Mouse (Mus musculus) midbrain, postnatal 0 days (tissue): ENCODE results near the gene Dbf4. TPM values are rescaled to one million over a fixed set of nuclear protein-coding genes. Genes with fewer than 3 reads are reported as not detected.

Experiments
- ATAC-seq: fragments of 200-750 bp; cut with Nextera tagmentation; 2 replicates; pipeline ENCODE4 v1.8.0; 2017; ENCODE audit warnings: moderate number of reproducible peaks, mild to moderate bottlenecking, moderate TSS enrichment, moderate library complexity; ENCODE audit not compliant: low FRiP score
- DNase-seq: peaks from one replicate; pipeline ENCODE4 v3.0.0-alpha.2; 2015; ENCODE audit warnings: low spot score
- H3K27ac ChIP-seq: fragments of 300-500 bp; sonication (generic); 2 replicates; pipeline ENCODE4 v1.5.1; 2014; ENCODE audit warnings: low read depth, mild to moderate bottlenecking, low read length, mixed read lengths
- H3K27me3 ChIP-seq: fragments of 300-500 bp; sonication (generic); 2 replicates; pipeline ENCODE4 v1.6.1; 2014; ENCODE audit warnings: low read length, control low read depth, mixed read lengths; ENCODE audit not compliant: insufficient read depth
- H3K36me3 ChIP-seq: fragments of 300-500 bp; sonication (generic); 2 replicates; pipeline ENCODE4 v1.6.1; 2014; ENCODE audit warnings: low read length, control low read depth, mixed read lengths; ENCODE audit not compliant: insufficient read depth
- H3K4me1 ChIP-seq: fragments of 300-500 bp; sonication (generic); 2 replicates; pipeline ENCODE4 v1.6.1; 2014; ENCODE audit warnings: mild to moderate bottlenecking, control low read depth, antibody characterized with exemption, low read length, mixed read lengths; ENCODE audit not compliant: insufficient read depth
- H3K4me2 ChIP-seq: fragments of 300-500 bp; sonication (generic); 2 replicates; pipeline ENCODE4 v1.6.1; 2014; ENCODE audit warnings: low read depth, mild to moderate bottlenecking, low read length, mixed read lengths; ENCODE audit not compliant: poor library complexity, severe bottlenecking
- H3K4me3 ChIP-seq: fragments of 300-500 bp; sonication (generic); 2 replicates; pipeline ENCODE4 v1.5.1; 2014; ENCODE audit warnings: low read depth, mild to moderate bottlenecking, low read length, moderate library complexity
- H3K9ac ChIP-seq: fragments of 300-500 bp; sonication (generic); replicated peaks from 2 replicates; pipeline ENCODE4 v1.6.1; 2014; ENCODE audit warnings: mild to moderate bottlenecking, low read length, moderate library complexity, mixed read lengths; ENCODE audit not compliant: poor library complexity, severe bottlenecking
- H3K9me3 ChIP-seq: fragments of 300-500 bp; sonication (generic); 2 replicates; pipeline ENCODE4 v1.6.1; 2016; ENCODE audit warnings: low read length, control low read depth
- CTCF ChIP-seq: IDR thresholded peaks from 2 replicates; pipeline ENCODE4 v1.5.1; 2016; ENCODE audit warnings: antibody characterized with exemption, mild to moderate bottlenecking
- WGBS: fragments of 180-500 bp; shearing (Covaris S2); extraction: QIAGEN DNeasy Blood & Tissue Kit; methylation state at CpG from one replicate; pipeline ENCODE4 v1.1.7; 2014; 5-methylcytosine and 5-hydroxymethylcytosine counted together
- polyA plus RNA-seq: library from polyadenylated mRNA; unstranded; fragments of >200 nt; fragmentation: Nextera tagmentation; extraction: Ambion mirVana; gene quantifications from 2 replicates; pipeline ENCODE4 v1.2.1, GENCODE M21; 2015
- total RNA-seq: library from RNA; depleted of rRNA; stranded (reverse); fragments of >200 nt; gene quantifications from 2 replicates; pipeline ENCODE4 v1.2.3, GENCODE M21; 2014

Gene Dbf4
- total and polyA plus RNA-seq, 2 experiments from 2014 or later = 5.8 to 8.5 TPM

DNA sequence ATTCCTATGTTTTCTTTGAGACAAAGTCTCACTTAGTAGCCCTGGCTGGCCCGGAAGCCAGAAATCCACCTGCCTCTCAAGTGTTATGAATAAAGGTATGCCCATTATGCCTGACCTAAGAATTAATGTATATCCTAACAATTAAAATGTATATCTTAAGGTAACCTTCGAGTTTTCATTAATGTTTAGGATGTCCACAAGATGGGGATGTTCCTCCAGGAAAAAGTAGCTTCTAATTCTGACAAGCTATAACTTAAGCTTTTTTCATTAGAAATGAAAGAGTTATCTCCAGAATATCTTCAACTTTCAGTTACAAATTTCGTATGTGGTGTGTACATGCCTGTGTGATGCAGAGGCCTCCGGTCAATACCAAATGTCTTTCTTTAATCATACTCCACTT is 13.8 kb downstream of the Dbf4 start:
- peak; percentile 56 for TF ChIP-seq CTCF
- no peaks in the 10 kb centered on the region for H3K9me3 ChIP-seq
- no peak overlapping the region for H3K4me2 ChIP-seq
- no peak overlapping the region for H3K4me3 ChIP-seq
- 0 out of 2 replicates have a peak, but pooled peaks cover 4% of the 10 kb centered on the region for H3K36me3 ChIP-seq
- H3K9ac ChIP-seq = no peak overlapping the region
- peak; percentile 21 for DNase-seq
- ATAC-seq = no peak
- 92% methylated on average over 4 of the region's 4 CpGs for WGBS
- no peaks in the 10 kb centered on the region for H3K27me3 ChIP-seq
- no peaks in the 10 kb centered on the region for H3K4me1 ChIP-seq
- no peak overlapping the region for H3K27ac ChIP-seq

DNA sequence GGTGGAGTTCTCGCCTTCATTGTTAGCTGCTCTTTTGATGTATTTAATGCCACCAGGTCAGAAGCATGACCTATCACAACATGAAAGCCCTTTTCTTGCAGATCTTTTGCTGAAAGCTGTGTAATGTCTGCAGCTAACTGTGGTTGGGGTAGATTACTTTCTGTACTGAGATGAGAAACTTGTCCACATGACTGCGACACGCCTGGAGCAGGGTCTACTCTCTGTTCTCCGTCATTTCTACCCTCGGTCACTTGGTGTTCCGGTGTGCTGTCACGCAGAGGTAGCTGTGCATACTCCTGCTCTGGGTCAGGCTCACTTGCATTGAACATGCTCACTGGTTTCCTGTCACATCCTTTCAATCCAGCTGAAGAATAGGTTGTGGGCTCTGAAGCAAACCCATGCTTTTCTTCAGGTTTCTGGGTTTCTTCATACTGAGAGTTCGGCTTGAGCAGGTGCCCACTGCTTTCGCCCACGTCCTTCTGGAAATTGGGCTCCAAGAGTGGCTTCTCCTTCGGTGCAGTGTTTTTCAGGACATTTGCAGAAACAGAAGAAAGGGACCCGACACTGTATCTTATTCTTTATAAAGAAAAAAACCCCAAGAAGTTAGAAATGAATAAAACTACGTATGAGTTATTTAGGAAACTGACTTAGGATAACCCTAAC is 24.8 kb downstream of the Dbf4 start:
- Histone ChIP-seq H3K9ac (no peak overlapping the region), H3K36me3 (peaks cover 10% of the 10 kb centered on the region; the same call in 1 of the 2 replicates), H3K9me3 (no peaks in the 10 kb centered on the region), H3K27me3 (no peaks in the 10 kb centered on the region), H3K4me2 (no peak overlapping the region), H3K4me3 (no peak overlapping the region), H3K27ac (no peak overlapping the region), H3K4me1 (no peaks in the 10 kb centered on the region)
- no peak for TF ChIP-seq CTCF
- DNase-seq (no peak), ATAC-seq (no peak)
- WGBS = 90% methylated on average over 13 of the region's 13 CpGs

DNA sequence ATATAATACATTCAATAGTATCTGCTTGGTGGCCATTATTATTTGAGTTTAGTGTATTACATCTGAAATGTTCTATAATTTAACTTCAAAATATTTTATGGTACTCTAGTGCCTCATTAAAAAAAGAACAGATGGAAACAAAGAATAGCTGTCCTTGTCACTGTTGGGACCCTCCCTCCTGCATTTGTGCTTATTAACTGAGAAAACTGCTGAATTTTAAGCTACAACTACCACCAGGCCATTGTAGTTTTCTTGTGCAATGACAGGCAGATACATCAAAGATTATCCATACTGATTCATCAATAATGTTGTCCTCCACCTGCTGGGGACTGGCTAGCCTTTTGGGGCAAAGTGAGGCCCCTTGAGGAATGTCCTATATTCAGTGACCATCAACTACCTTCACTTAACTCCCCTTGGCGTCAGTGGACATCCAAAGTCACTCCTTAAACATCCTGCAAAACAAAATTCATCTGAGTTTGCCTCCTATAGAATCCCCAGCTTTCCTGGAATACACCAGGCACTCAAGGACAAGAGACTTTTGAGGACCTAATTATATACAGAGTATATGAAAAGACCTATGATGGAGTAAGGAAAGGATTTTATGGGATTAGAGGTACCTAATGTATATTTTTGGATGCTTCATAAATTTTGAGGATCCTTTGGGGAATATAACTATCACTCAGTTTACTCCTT is 28.5 kb downstream of the Dbf4 start:
- ATAC-seq (no peak), DNase-seq (no peak)
- TF ChIP-seq CTCF = no peak
- Histone ChIP-seq H3K36me3 (peaks cover 6% of the 10 kb centered on the region; the same call in 1 of the 2 replicates), H3K27ac (no peak overlapping the region), H3K4me3 (no peak overlapping the region), H3K9me3 (no peaks in the 10 kb centered on the region), H3K9ac (no peak overlapping the region), H3K27me3 (no peaks in the 10 kb centered on the region), H3K4me1 (no peaks in the 10 kb centered on the region), H3K4me2 (no peak overlapping the region)
- 77% methylated on average over 1 of the region's 1 CpGs for WGBS

DNA sequence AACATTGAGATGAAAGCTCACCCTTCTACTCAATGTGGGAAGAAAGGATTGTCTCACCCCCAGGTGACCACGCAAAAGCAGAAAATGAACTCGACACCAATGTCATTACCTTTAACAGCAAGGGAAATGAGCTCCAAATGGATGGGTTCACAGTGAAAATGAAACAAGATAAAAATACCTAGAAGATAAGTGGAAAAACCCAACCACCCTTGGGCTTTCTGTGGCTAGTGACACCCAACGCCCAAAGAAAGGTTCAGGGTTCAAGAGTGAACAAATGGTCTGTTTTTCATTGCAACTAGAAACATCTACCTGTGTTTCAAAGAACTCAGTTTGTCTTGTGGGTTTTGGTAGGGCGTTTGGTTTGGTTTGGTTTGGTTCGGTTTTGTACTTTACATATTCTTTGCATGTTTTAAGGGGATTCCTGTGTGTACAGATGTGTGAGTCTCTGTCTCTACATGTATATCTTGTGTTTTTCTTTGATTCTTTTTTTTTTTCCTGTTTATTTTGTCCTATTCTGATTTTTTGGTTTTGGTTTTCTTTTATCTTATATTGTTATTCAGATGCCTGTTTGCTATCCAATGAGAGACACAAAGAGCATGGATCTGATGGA is 48.1 kb downstream of the Dbf4 start:
- no peaks in the 10 kb centered on the region for H3K4me1 ChIP-seq
- 89% methylated on average over 5 of the region's 5 CpGs for WGBS
- DNase-seq = no peak
- no peak overlapping the region for H3K4me2 ChIP-seq
- no peak overlapping the region for H3K4me3 ChIP-seq
- no peak for ATAC-seq
- no peaks in the 10 kb centered on the region for H3K36me3 ChIP-seq
- H3K9me3 ChIP-seq = no peaks in the 10 kb centered on the region
- no peaks in the 10 kb centered on the region for H3K27me3 ChIP-seq
- no peak overlapping the region for H3K9ac ChIP-seq
- no peak for TF ChIP-seq CTCF
- H3K27ac ChIP-seq = no peak overlapping the region

DNA sequence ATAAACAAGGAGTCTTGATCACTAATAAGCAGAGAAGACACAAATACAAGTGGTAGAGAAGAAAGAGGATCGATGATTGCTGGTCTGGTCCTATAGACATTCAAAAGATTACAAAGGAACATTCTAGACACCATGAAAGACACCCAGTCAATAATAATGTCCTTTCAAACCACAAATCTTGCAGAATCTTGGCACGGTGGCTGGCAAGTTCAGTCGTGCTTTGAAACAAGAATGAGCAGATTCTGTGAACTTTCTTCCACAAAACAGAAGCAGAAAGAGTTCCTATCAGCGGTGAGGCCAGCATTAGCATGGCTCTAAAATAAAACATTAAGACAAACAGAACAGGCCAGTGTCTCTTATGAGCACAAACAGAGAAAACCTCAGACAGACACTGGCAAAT is 49.1 kb downstream of the Dbf4 start:
- no peaks in the 10 kb centered on the region for H3K4me1 ChIP-seq
- H3K36me3 ChIP-seq = no peaks in the 10 kb centered on the region
- TF ChIP-seq CTCF = no peak
- no peak overlapping the region for H3K9ac ChIP-seq
- H3K4me2 ChIP-seq = no peak overlapping the region
- DNase-seq (no peak), ATAC-seq (no peak)
- WGBS = 67% methylated on average over 4 of the region's 4 CpGs
- no peak overlapping the region for H3K4me3 ChIP-seq
- no peak overlapping the region for H3K27ac ChIP-seq
- no peaks in the 10 kb centered on the region for H3K9me3 ChIP-seq
- no peaks in the 10 kb centered on the region for H3K27me3 ChIP-seq

DNA sequence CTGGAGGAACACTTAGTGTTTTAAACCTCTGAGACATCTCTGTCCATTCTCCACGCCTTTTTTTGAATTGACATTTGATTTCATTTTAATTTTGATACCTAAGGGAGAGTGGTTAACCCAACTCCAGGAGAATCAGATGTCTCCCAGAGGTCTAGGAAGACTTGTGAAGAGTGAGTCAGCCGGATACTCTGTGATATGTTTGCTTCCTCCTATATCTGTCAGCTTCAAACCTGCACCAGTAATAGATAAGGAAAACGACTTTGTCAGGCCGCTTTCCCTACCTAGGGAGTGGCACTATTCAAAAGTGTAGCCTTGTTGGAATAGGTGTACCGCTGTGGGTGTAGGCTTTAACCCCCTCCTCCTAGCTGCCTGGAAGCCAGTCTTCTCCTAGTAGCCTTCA is 53.7 kb downstream of the Dbf4 start:
- no peaks in the 10 kb centered on the region for H3K27me3 ChIP-seq
- no peaks in the 10 kb centered on the region for H3K9me3 ChIP-seq
- ATAC-seq (no peak), DNase-seq (no peak)
- no peak overlapping the region for H3K27ac ChIP-seq
- H3K4me1 ChIP-seq = 0 out of 2 replicates have a peak, but pooled peaks cover 3% of the 10 kb centered on the region
- 89% methylated on average over 5 of the region's 5 CpGs for WGBS
- no peak overlapping the region for H3K9ac ChIP-seq
- H3K4me2 ChIP-seq = no peak overlapping the region
- no peak overlapping the region for H3K4me3 ChIP-seq
- no peaks in the 10 kb centered on the region for H3K36me3 ChIP-seq
- TF ChIP-seq CTCF = no peak
